Mouse (Mus musculus): Measurements from ENCODE around the gene Auts2. TPM values are rescaled to one million over a fixed set of nuclear protein-coding genes. Genes with fewer than 3 reads are reported as not detected.

The Auts2 gene
- total RNA-seq, 2 experiments from 2014 or later = 101 to 109 TPM

GRCm38 (mm10) chr5:131849644-131850043, 693.5 kb downstream of the Auts2 start:
- no peak for DNase-seq (ENCODE audit: low spot score in 2 of 2)

GRCm38 (mm10) chr5:131844519-131844800, 698.7 kb downstream of the Auts2 start:
- DNase-seq (ENCODE audit: low spot score in 2 of 2) = no peak

GRCm38 (mm10) chr5:131843766-131844518, 699.2 kb downstream of the Auts2 start:
- peak in 1 of 2 experiments; percentile 8 for DNase-seq (ENCODE audit: low spot score in 2 of 2)

- DNase-seq (ENCODE audit: low spot score in 2 of 2) = no peak
These were observed 703.4 kb downstream of the Auts2 start for GRCm38 (mm10) chr5:131839657-131840315.

- no peak for DNase-seq (ENCODE audit: low spot score in 2 of 2)
These were observed 704.1 kb downstream of the Auts2 start for GRCm38 (mm10) chr5:131839023-131839422.

GRCm38 (mm10) chr5:131838064-131838463, 705.1 kb downstream of the Auts2 start:
- no peak for DNase-seq (ENCODE audit: low spot score in 2 of 2)

GRCm38 (mm10) chr5:131836014-131836735, 707.0 kb downstream of the Auts2 start:
- DNase-seq (ENCODE audit: low spot score in 2 of 2) = no peak

- DNase-seq (ENCODE audit: low spot score in 2 of 2) = no peak
These were observed 710.0 kb downstream of the Auts2 start for GRCm38 (mm10) chr5:131832891-131833876.

GRCm38 (mm10) chr5:131830111-131830510, 713.0 kb downstream of the Auts2 start:
- DNase-seq (ENCODE audit: low spot score in 2 of 2) = no peak

- no peak for DNase-seq (ENCODE audit: low spot score in 2 of 2)
These were observed 713.9 kb downstream of the Auts2 start for GRCm38 (mm10) chr5:131829248-131829647.

- no peak for DNase-seq (ENCODE audit: low spot score in 2 of 2)
These were observed 714.5 kb downstream of the Auts2 start for GRCm38 (mm10) chr5:131828607-131829006.

- no peak for DNase-seq (ENCODE audit: low spot score in 2 of 2)
These were observed 716.5 kb downstream of the Auts2 start for GRCm38 (mm10) chr5:131826362-131827261.

- DNase-seq (ENCODE audit: low spot score in 2 of 2) = peak in 1 of 2 experiments; percentile 48
These were observed 717.7 kb downstream of the Auts2 start for GRCm38 (mm10) chr5:131825421-131825820.

- DNase-seq (ENCODE audit: low spot score in 2 of 2) = no peak
These were observed 718.8 kb downstream of the Auts2 start for GRCm38 (mm10) chr5:131824197-131824991.

- DNase-seq (ENCODE audit: low spot score in 2 of 2) = no peak
These were observed 721.7 kb downstream of the Auts2 start for GRCm38 (mm10) chr5:131821461-131821860.

GRCm38 (mm10) chr5:131819251-131819691, 723.9 kb downstream of the Auts2 start:
- DNase-seq (ENCODE audit: low spot score in 2 of 2) = peak; percentile 70 to 88

GRCm38 (mm10) chr5:131815498-131815897, 727.6 kb downstream of the Auts2 start:
- DNase-seq (ENCODE audit: low spot score in 2 of 2) = no peak

GRCm38 (mm10) chr5:131814503-131815003, 728.6 kb downstream of the Auts2 start:
- DNase-seq (ENCODE audit: low spot score in 2 of 2) = peak in 1 of 2 experiments; percentile 16

Data from left cerebral cortex, adult 18-20 months (tissue).